Mouse (Mus musculus): Measurements from ENCODE around the gene Efcab5.
A peak's percentile ranks its signal among the peaks of the same experiment; 100 is the strongest.

Efcab5 gene

DNA sequence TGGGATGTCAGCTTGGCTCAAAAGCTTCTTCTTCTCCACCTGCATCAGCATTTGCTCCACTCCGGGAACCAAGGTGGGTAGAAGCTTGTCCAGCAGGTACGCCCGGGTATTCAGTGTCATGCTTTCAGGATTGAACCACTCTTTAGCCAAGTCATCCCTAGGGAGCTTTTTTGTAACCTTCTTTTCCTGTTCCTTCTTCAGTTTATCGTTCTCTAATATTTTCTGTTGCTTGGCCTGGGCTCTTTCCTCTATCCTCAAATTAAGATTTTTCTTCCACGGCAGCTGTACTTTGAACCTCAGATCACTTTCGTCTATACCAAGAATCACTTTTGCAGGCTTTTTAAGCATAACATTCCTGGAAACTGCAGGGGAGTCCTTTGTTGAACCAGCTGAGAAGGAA is at the start of gene Efcab5:
TSS of gene Efcab5 (minus strand) at position 101 of the 400 bp plus-strand sequence.
- no peak for DNase-seq (ENCODE audit: low read depth, low spot score)

DNA sequence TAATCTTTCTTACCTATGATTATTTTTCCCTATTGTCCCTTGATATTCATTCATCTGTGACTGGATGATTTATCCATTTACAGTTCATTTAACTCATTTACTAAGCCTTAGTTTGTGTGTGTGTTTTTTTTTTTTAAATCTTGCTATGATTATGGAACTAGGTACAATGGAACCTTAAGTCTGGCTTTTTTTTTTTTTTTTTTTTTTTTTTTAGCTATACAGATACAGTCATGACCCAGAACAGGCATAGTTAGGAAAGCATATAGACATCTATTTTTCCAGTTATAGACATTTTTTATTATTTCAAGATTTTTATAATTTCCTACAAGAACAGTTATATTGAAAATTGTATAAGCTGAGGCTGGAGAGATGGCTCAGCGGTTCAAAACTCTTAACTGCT is 46.5 kb upstream of the Efcab5 start:
- DNase-seq (ENCODE audit: low read depth, low spot score) = no peak

DNA sequence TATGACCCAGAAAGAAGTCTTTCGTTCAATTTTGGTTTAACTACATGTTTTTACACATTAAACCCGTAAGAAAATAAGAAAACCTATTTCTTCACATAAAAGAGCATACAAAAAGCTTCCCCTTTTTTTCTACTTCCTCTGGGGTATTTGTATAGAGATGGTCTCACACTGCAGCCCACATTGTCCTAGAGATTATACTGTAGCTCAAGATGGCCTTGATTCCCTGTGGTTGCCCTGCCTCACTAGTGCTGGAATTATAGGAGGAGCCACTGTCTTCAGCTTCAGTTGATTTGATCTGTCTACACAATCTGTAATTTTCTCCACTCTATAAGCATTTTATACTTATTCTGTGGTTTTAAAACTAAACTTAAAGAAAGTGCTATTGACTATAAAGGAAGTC is 42.7 kb upstream of the Efcab5 start:
- DNase-seq (ENCODE audit: low read depth, low spot score) = no peak

DNA sequence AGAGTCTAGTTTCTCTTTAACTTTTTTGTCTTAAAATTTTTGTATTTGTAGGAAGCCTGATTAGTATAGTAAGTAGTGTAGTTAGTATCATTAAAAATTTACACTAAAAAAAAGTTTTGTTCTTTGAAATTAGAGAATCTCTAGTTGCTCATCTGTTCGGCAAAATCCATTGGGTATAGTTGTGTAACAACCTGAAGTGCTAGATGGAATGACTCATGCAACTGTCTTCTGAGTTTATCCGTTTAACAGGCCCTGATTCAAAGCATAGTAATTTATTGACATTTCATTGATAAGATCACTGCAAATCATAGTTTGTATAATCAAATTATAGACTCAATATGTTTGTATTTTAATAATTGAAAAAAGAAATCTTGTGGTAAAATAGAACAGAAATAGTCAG is 42.0 kb upstream of the Efcab5 start:
- DNase-seq (ENCODE audit: low read depth, low spot score) = no peak

DNA sequence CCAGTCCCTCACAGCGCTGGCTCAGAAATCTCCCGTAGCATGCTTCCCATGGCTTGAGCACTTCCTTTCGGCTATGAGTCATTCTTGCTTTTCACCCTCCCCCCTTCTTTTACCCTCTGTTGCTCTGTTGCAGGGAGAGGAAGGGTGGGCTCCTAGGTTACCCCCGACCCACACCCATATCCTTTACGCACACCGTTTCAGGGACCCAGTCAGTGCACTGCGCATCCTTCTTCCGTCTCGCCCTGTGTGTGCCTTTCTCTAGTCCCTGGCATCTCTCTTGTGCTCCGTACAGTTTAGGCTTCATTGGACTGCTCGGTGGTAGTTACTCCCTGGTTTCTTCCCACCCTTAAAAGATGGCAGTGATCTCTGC is 28.0 kb upstream of the Efcab5 start:
- DNase-seq (ENCODE audit: low read depth, low spot score) = no peak

DNA sequence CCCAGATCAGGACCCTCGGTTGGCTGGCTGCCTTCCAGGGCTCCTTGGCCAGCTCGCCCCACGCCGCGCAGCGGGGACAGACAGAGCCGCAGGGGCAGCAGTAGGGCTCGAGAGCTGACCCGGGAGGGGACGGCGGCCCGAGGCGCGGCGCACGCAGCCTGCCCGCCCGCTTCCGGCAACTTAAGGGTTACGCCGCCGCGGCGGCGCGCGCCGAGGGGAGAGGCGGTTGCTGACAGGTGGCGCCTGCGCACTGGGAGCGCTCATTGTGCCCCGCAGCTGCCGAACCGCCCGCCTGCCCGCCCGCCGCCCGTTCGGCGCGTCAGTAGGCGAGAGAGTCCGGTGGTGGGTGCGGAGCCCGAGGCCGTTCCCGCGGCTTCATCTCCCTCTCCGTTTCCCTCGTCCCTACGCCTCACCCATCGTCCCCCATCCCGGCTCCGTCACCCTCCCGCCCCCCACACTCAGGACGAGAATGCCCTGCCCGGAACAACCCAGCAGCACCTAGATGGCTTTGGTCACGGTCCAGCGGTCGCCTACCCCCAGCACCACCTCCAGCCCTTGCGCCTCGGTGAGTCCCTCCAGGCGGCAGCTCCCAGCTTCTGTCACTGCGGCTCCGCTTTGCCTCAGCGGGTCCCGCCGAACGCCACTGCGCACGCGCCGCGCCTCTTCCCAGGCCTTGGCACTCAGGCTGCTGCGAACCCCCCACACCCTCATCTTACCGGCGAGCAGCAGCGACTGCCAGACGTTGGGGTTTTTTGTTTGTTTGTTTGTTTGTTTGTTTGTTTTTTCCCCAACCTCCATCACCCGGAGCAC is 27.4 kb upstream of the Efcab5 start, which contains the start of gene Ssh2:
TSS of gene Ssh2 (plus strand) at position 337 of the 810 bp plus-strand sequence.
- DNase-seq (ENCODE audit: low read depth, low spot score) = peak; percentile 93

DNA sequence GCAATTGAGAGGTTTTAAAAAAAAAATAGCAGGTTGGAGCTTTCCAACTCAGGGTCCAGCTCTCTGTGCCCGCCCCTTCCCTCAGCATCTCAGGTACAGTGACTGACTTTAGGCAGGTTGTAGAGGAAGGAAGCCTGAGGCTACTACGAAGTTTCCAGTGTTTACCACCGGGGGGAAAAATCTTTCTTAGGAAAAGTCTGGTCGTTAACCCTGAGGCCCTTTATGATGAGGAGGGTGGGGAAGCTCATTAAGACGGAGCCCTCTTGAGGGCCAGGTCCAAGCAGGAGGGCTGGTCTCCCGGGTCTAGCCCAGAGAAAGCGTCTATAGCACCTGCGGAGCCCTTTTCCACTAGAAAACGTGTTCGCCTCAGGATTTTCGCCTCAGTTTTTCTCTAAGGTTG is 26.7 kb upstream of the Efcab5 start:
- DNase-seq (ENCODE audit: low read depth, low spot score) = peak; percentile 43

DNA sequence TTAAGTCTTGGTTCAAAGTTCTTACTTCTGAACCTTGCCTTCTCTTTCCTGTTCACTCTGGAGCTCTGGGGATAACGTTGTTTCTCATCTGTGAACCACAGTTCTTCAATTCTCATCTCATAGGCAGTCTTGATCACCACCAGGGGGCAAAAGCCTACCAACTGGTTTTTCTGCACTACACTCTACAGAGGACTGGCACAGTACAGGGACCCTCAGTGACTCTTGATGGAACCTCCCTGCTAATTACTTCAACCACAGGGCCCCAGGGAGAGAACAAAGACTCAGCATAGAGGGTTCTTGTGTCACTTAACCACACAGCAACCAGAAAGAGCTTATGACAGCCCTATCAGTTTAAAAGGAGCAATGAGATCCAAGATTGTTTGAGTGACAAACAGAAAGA is 26.0 kb upstream of the Efcab5 start:
- DNase-seq (ENCODE audit: low read depth, low spot score) = peak; percentile 68

DNA sequence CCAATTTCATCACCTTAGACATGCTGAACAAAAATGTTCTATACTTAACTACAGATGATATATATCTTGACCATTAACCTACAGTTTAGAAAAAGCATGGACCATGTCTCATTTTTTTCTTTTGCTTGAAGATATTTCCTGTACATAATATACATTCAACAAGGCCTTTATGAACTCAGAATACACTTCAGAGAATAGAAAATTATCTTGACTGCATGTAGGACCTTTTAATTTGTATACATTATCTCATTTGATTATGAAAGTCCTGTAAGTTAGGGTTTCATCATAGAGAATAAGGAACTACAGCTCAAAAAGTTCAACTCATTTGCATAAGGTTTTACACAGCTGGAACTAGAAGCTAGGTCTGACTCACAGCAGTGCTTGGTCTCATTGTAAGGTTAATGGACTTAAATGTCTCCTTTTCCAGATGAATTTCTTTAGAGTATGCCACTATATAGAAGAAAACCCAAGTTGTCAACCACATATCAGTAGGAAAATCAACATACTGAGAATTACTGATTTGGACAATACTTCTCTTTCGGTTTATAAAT is 25.4 kb upstream of the Efcab5 start:
- no peak for DNase-seq (ENCODE audit: low read depth, low spot score)

DNA sequence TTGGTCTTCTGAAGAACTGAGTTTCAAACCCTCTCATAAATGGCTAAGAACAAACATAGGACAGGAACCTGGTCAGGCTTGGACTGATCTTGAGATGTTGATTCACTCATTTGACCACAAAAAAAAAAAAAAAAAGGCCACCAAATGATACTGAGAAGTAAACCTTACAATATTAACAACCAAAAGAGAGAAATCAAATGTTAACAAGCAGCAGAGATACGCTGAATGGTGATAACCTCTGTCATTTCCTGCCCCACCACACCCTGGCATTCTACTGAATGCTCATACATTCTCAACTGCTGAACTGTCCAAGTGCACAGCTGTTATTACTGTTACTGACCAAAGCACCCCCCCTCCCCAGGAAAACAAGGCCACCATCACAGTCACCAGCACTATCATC is 11.9 kb upstream of the Efcab5 start:
- no peak for DNase-seq (ENCODE audit: low read depth, low spot score)

DNA sequence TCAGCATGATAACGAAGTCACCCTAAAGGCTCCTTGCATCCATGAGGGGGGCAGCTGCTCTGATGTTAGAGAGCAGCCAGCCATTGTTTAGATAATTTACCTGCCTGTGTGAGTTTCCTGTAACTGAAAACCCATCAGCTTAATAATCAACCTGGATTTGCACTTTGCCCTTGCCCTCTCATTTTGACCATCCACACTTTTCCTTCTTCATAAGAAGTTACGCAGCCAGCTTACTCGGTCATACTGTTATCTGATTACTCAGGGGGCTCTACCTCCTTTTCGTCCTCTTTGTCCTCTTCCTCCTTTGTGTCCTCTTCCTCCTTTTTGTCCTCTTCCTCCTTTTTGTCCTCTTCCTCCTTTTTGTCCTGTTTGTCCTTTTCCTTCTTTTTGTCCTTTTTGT is 10.9 kb upstream of the Efcab5 start:
- no peak for DNase-seq (ENCODE audit: low read depth, low spot score)

DNA sequence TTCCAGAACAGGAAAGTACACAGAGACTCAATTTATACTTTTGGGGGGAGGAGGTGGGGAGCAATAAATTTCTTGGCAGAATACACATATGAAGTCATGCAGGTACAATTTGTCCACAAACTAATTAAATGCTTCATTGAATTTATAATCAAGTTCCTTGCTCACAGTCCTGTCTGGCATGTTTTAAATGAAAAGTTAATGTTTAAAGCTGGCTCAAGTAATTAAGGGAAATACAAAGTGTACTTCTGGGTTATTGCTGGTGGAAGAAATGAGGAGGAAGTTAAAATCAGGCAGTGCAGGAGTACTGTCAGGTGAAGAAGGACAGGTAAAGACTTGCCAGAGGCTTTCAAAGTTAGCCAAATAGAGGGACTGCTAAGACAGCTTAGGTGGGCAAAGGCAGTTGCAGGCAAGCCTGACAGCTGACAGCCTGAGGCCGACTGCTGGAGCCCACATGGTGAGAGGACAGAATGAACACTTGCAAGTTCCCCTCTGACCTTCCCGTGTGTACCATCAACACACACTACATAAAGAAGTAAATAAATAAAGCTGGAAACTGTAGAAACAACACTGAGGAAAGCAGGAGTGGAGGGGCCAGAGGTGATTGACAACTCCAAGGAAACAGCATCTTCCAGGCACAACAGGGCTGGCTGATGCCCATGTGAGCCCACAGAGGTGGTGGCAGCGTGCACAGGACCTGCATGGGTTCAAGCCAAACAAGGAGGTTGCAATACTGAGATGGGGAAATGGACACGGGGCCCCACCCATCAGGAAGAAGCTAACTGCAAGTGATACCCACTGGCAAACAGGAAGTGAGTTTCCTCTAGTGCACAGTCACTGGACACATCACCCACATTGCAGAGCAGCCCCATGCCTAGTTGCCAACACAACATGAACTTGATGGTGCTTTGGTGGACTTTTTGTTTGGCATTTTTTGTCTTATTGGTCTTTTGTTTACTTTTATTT is 7.7 kb upstream of the Efcab5 start:
- DNase-seq (ENCODE audit: low read depth, low spot score) = no peak

DNA sequence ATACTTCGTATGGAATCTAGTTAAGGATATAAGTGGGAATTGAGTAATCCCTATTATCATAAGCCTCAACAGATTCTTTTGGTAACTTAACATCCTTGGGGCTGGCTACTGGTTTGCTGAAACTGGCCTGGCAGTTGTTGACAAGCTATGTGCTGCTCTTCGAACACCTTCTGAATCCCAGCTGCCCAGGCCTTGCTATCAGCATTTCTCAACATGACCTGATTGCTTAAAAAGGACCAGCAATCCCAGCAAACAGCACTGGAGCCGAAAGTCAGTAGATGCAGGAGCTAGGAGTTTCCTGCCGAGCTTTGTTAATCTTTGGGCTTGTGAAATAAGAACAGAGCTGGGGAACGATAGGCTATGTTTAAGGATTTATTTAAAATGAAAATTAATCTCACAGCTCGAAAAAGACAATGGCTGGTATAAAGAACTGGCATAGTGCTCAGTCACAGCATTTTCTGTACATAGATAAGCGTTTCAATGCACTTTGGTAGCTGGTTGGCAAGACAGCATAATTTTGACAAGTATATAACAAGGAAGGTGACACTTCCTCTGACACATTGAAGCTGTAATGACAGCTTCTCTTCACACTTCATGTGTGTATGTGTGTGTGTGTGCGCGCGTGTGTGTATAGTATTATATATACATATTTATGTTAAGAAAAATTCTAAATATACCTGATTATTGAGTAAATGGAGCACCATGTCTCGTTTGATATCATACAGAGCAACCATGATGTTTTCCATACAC is 6.8 kb upstream of the Efcab5 start:
- DNase-seq (ENCODE audit: low read depth, low spot score) = no peak

DNA sequence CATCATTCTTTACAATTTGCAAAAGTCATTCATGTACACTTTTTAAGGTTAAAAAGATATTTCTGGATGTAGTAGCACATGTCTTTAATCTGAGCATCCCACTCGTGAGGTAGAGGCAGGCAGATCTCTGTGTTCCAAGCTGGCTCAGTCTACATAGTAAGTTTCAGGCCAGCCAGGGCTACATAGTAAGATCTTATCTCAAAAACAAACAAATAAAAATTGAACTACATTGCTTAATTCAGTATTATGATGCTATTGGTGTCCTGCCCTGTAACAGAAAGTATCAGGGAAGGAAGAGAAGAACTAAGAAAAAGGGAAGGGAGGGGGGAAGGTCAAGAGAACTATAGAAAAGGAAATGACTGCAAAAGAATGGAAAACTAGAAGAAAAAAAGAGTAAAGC is 6.0 kb upstream of the Efcab5 start:
- DNase-seq (ENCODE audit: low read depth, low spot score) = no peak

DNA sequence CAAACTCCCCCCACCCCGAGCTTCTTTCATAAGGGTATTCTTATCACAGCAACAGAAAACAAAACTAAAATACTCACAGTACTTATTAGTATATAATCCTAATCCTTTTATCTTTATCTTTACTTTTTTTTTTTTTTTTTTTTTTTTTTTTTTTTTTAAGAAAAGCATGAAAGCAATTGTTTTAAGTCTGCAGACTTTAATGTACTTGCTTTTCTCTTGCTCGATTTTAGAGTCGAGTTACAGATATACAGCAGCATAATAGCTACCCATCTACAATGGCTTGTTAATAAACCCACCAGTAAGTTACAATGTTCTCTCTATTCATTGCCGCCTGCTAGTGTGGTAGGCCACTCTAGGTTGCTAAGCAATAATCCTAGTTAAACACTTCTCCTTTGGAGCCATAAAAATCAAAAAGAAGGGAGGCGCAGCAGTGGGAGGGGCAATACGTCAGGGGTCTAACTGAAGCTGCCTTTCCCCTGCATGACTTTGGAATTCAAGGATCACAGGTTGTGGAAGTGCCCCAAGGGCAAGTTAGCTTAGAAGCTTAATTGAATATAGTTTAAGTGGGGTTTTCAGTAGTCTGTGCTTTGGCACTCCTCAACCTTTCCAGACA is 5.3 kb upstream of the Efcab5 start:
- DNase-seq (ENCODE audit: low read depth, low spot score) = peak; percentile 36

DNA sequence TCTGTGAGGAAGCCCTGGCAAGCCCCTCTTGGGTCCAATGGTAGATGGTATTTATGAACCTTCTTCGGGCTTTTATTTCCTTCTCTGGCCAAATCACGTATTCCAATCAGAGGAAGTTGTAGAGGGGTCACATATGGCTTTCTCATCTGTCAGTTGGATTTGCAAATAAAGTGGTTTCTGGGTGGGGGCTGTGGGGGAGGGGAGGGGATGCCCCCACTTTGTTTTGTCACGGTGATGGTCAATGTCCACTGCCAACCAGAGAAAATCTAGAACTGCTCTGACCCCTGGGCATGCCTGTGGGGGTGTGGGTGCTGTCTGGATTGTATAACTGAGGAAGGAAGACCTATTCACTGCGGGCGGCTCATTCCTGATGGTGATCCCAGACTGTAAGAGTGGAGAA is 4.6 kb upstream of the Efcab5 start:
- no peak for DNase-seq (ENCODE audit: low read depth, low spot score)

DNA sequence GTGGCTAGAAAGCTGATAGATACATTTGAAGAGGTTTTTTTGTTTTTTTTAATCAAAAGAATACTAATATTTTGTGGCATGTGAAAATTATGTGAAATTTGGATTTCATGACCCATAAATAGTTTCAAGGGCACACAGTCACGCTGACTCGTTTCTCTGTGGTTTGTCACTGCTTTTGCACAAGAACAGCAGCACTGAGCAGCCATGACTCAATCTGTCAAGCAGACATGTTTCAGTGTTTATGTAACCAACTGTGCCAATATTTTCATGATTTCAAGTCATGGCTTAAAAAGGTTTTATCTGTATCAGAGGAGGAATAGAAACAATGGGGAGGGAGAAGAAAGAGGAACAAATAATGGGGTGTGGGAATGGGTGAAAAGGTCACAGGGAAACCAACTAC is 3.8 kb downstream of the Efcab5 start:
- DNase-seq (ENCODE audit: low read depth, low spot score) = no peak

DNA sequence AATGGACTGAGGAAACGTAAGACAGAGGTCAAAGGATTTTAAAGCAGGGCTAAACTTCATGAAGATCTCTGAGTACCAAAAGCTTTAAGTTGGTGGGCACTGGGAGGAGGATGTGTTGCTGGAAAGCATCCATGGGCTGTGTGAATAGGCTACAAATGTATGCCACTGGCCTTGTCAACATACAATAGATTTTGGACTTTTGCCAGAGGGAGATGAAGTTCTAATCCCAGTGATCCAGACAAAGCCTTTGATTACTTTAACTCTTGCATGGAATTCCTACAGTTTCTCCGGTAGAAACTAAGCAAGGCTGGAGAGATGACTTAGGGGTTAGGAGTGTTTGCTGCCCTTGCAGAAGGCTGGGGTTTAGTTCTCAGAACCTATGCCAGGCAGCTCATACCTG is 6.2 kb downstream of the Efcab5 start:
- DNase-seq (ENCODE audit: low read depth, low spot score) = no peak

DNA sequence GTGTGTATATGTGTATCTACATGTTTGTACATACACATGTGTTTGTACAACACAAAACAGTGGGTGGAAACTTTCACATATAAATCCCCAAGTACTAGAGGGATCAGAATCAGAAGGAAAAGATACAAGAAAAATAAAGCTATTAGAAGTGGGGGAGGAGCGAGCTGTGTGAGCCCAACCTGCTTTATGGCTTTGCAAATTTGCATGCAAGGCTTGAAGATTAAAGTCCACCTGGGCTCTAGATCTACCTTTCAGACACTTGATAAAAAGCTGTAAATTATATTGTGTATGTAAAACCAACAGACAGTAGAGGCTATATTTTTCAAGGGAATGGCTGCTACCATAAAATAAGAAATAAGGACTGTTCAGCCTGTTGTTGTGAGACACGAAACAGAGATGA is 6.7 kb downstream of the Efcab5 start:
- no peak for DNase-seq (ENCODE audit: low read depth, low spot score)

DNA sequence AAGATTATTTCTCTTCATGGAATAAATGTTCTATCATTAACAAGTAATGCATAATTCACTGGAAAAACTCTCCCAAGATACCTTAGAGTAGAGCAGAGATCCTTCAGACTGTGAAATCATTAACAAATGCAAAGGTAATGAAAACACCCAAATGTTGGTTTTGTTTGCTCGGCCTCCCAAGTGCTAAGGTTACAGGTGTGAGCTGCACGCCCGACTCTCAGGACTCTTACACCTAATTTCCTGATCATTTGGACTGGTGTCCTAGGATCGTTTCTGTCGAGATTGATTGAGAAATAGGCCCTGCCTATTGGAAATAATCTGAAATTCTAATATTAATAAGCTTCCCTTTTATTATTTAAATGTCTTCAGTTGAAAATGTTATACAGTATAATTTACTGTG is 7.2 kb downstream of the Efcab5 start:
- no peak for DNase-seq (ENCODE audit: low read depth, low spot score)

DNA sequence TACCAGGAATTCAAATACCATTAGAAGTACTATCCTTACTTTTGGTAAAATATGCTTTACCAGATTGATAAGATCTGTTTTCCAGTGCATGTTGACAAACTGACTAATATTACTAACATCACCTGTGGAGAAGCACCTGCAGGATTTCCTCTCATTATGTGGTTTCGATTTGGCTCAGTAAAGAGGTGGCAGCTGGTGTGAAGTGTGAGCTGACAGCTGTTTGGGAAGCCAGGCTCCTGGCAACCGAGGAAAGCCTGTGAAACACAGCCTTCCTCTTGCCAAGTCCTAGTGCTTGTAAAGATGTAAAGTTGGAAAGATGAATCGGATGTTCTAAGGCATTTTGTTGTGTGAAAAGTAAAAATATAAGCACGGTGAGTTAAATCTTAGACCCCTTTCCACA is 7.9 kb downstream of the Efcab5 start:
- no peak for DNase-seq (ENCODE audit: low read depth, low spot score)

Measured in ZHBTc4 (cell line).